Mouse (Mus musculus) limb, embryonic 15.5 days (tissue): ENCODE results near the gene Cfap58. TPM values are rescaled to one million over a fixed set of nuclear protein-coding genes. Genes with fewer than 3 reads are reported as not detected.

Experiments
- ATAC-seq: fragments of 200-750 bp; cut with Nextera tagmentation; 2 replicates; pipeline ENCODE4 v1.8.0; 2017; ENCODE audit warnings: low read depth, moderate TSS enrichment; ENCODE audit not compliant: insufficient number of reproducible peaks, low FRiP score, low TSS enrichment
- H3K27ac ChIP-seq: fragments of 300-500 bp; sonication (generic); 2 replicates; pipeline ENCODE4 v1.5.1; 2015; ENCODE audit warnings: moderate library complexity, mild to moderate bottlenecking, inconsistent platforms
- H3K27me3 ChIP-seq: fragments of 300-500 bp; sonication (generic); 2 replicates; pipeline ENCODE4 v1.6.1; 2015; ENCODE audit warnings: inconsistent platforms
- H3K36me3 ChIP-seq: fragments of 300-500 bp; sonication (generic); 2 replicates; pipeline ENCODE4 v1.6.1; 2015; ENCODE audit warnings: inconsistent platforms
- H3K4me1 ChIP-seq: fragments of 300-500 bp; sonication (generic); 2 replicates; pipeline ENCODE4 v1.6.1; 2015; ENCODE audit warnings: inconsistent platforms
- H3K4me2 ChIP-seq: fragments of 300-500 bp; sonication (generic); 2 replicates; pipeline ENCODE4 v1.6.1; 2015; ENCODE audit warnings: mild to moderate bottlenecking, inconsistent platforms
- H3K4me3 ChIP-seq: fragments of 300-500 bp; sonication (generic); 2 replicates; pipeline ENCODE4 v1.5.1; 2015; ENCODE audit warnings: mild to moderate bottlenecking, inconsistent platforms
- H3K9ac ChIP-seq: fragments of 300-500 bp; sonication (generic); 2 replicates; pipeline ENCODE4 v1.6.1; 2015; ENCODE audit warnings: inconsistent platforms
- H3K9me3 ChIP-seq: fragments of 300-500 bp; sonication (generic); 2 replicates; pipeline ENCODE4 v1.6.1; 2016; ENCODE audit warnings: inconsistent platforms
- WGBS: fragments of 180-500 bp; shearing (Covaris S2); methylation state at CpG from one replicate; pipeline ENCODE4 v1.1.7; 2015; 5-methylcytosine and 5-hydroxymethylcytosine counted together
- polyA plus RNA-seq: library from polyadenylated mRNA; unstranded; fragments of >200 nt; fragmentation: Nextera tagmentation; extraction: Ambion mirVana; gene quantifications from 2 replicates; pipeline ENCODE4 v1.2.1, GENCODE M21; 2015

Gene Cfap58
- polyA plus RNA-seq, 1 experiment from 2014 or later = not detected

DNA sequence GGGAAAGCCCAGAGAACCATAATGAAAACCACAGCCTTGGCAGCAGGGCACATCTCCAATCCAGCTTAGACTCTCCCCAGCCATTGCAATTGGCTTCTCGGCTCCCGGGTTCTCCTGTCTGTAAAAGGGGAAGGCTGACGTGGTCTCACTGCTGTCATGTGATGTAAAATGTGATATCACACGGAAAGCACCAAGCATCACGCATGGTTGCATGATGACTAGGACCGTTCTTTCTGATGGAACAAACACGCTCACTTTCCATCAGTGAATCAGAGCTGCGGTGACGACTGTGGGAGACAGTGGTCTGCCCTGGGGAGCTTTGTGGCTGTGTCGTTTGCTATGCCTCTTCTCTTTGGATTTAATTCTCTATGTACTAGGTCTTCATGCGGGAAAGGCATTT lies 50.5 kb downstream of the Cfap58 start:
- WGBS = 86% methylated on average over 11 of the region's 11 CpGs
- H3K9ac ChIP-seq = no peak overlapping the region

GRCm38 (mm10) chr19:47988456-47988855 lies 51.0 kb downstream of the Cfap58 start:
- Histone ChIP-seq H3K4me3 (no peak overlapping the region), H3K27me3 (no peaks in the 10 kb centered on the region), H3K4me1 (no peaks in the 10 kb centered on the region), H3K27ac (no peak overlapping the region), H3K9me3 (no peaks in the 10 kb centered on the region), H3K4me2 (no peak overlapping the region), H3K36me3 (no peaks in the 10 kb centered on the region), H3K9ac (no peak overlapping the region)
- WGBS = 18% methylated on average over 16 of the region's 16 CpGs
- no peak for ATAC-seq

More for the DNA sequence above, 50.5 kb downstream of the Cfap58 start:
- H3K4me1 ChIP-seq = no peaks in the 10 kb centered on the region
- no peak overlapping the region for H3K27ac ChIP-seq
- H3K4me3 ChIP-seq = no peak overlapping the region
- no peaks in the 10 kb centered on the region for H3K9me3 ChIP-seq
- H3K4me2 ChIP-seq = no peak overlapping the region
- ATAC-seq = no peak
- no peaks in the 10 kb centered on the region for H3K27me3 ChIP-seq
- H3K36me3 ChIP-seq = no peaks in the 10 kb centered on the region

DNA sequence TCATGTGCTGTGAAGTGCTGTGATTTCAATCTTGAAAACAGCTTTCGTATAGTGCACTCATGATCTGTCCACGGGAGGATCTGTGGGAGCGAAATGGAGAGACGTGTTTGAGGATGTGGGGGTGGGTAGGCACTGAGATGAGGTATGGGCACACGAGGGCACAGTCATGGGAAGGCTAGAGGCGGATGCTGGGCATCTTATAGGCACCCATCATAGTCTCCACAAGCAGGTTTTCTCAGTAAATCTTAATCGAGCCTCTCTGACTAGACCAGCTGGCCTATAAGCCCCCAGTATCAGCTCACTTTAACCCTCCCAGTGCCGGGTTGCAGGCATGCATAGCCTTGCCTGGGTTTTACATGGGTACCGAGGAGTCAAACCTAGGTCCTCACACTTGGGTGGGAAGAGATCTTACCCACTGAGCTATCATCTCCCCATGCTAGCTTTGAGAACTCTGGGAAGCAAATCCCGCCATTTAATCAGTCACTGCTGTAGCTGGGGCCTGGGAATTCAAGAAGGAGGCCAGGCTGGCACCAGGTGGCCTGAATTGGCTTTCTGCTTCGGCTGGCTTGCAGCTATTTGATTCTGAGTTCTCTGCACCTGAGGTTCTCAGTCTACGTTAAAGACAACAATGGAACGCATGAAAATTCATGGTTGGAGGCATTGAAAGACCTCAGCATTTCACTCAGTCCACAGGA lies 51.6 kb downstream of the Cfap58 start:
- 52% methylated on average over 13 of the region's 13 CpGs for WGBS
- Histone ChIP-seq H3K9me3 (no peaks in the 10 kb centered on the region), H3K27ac (no peak overlapping the region), H3K4me3 (no peak overlapping the region), H3K36me3 (no peaks in the 10 kb centered on the region), H3K4me2 (no peak overlapping the region), H3K9ac (no peak overlapping the region), H3K4me1 (no peaks in the 10 kb centered on the region), H3K27me3 (no peaks in the 10 kb centered on the region)
- no peak for ATAC-seq

DNA sequence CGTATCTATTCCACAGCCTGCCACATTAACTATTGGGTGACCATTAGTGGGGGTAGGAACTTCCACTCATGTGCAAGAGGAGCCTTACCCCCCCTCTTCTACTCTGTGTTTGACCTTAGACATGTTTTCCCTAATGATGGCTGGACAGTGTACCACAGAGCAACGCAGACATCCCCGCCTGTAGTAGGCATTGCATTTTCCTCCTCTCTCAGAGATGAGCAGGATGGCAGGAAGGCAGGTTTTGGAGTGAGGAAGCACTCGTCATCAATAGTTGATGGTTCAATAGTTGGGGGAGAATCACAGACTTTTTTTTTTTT lies 52.1 kb downstream of the Cfap58 start:
- no peaks in the 10 kb centered on the region for H3K4me1 ChIP-seq
- no peak overlapping the region for H3K27ac ChIP-seq
- no peaks in the 10 kb centered on the region for H3K9me3 ChIP-seq
- no peak overlapping the region for H3K4me2 ChIP-seq
- H3K27me3 ChIP-seq = no peaks in the 10 kb centered on the region
- ATAC-seq = no peak
- H3K36me3 ChIP-seq = no peaks in the 10 kb centered on the region
- H3K9ac ChIP-seq = no peak overlapping the region
- 91% methylated on average over 4 of the region's 4 CpGs for WGBS
- H3K4me3 ChIP-seq = no peak overlapping the region

GRCm38 (mm10) chr19:48001240-48001639 lies 63.8 kb downstream of the Cfap58 start:
- peaks cover 21% of the 10 kb centered on the region; the same call in 1 of the 2 replicates for H3K4me1 ChIP-seq
- H3K9me3 ChIP-seq = no peaks in the 10 kb centered on the region
- no peak overlapping the region for H3K9ac ChIP-seq
- H3K4me2 ChIP-seq = 0 out of 2 replicates have a peak overlapping the region, but pooled peaks have one; percentile 2
- peak overlapping the region; percentile 72 for H3K27ac ChIP-seq
- 39% methylated on average over 13 of the region's 13 CpGs for WGBS
- ATAC-seq = peak; percentile 70
- H3K36me3 ChIP-seq = no peaks in the 10 kb centered on the region
- no peaks in the 10 kb centered on the region; the same call in 1 of the 2 replicates for H3K27me3 ChIP-seq
- no peak overlapping the region for H3K4me3 ChIP-seq

DNA sequence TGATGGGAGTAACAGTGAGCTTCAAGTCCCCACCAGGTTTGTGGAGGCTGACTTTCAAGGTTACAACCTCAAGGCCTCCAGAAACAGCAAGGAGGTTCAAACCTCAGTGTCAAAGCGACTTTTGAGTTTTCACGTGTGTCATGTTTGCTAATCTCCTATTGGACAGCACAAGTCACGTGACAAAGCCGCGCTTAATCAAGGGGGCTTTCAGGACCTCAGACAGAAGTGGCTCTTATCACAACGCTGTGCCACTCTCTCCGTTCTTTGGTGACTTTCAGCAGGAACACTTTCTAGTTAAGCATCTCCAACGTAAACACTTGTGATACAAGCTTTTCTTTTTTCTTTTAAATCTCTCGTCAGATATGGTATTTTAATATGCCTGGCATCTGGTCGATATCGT lies 64.3 kb downstream of the Cfap58 start:
- Histone ChIP-seq H3K9me3 (no peaks in the 10 kb centered on the region), H3K9ac (no peak overlapping the region), H3K27me3 (no peaks in the 10 kb centered on the region), H3K27ac (peak overlapping the region; percentile 72), H3K4me1 (peaks cover 21% of the 10 kb centered on the region; the same call in 1 of the 2 replicates), H3K4me2 (no peak overlapping the region), H3K36me3 (no peaks in the 10 kb centered on the region), H3K4me3 (no peak overlapping the region)
- 69% methylated on average over 11 of the region's 11 CpGs for WGBS
- ATAC-seq = no peak

- no peaks in the 10 kb centered on the region for H3K27me3 ChIP-seq
- ATAC-seq = no peak
- peaks cover 4% of the 10 kb centered on the region; the same call in 1 of the 2 replicates for H3K4me1 ChIP-seq
- 46% methylated on average over 12 of the region's 12 CpGs for WGBS
- H3K9me3 ChIP-seq = no peaks in the 10 kb centered on the region
- no peaks in the 10 kb centered on the region for H3K36me3 ChIP-seq
- H3K4me2 ChIP-seq = no peak overlapping the region
- no peak overlapping the region for H3K4me3 ChIP-seq
- no peak overlapping the region for H3K27ac ChIP-seq
- no peak overlapping the region for H3K9ac ChIP-seq
Observed at GRCm38 (mm10) chr19:48008771-48009413, 71.4 kb downstream of the Cfap58 start.

DNA sequence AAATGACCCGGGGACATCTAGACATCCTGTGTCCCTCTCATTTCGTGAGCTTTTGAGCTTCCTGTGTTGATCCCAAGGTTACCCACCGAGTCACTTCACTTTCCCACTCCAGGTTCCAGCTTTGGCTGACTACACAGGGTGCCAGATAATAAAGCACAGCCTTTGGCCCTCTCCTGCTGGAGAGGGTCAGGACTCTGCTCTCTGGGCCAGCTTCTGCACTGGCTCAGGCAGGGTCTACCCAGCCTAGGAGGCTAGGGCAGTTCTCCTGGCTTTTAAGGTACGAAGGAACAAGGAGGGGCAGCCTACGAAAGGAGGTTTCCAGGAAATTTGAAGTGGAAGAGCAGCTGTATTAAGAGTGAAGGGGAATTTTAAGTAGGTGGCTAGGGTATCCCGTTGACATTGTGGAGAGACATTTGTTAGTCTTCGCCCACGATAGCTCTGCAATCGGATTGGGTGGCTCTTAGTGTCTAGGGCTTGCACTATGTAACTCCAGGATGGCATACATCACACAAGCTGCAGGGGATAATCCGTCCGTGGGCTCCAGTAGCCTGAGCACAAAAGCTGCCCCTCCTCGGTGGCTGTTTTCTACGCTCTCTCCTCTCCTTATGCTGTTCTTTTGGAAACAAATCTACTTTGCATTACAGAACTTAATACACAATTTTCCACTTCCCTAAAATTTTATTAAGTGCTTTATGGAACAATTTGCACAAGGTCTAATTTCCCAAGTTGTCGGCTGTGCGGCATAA lies 72.3 kb downstream of the Cfap58 start:
- no peak for ATAC-seq
- Histone ChIP-seq H3K9ac (no peak overlapping the region), H3K4me1 (peaks cover 4% of the 10 kb centered on the region; the same call in 1 of the 2 replicates), H3K36me3 (no peaks in the 10 kb centered on the region), H3K27ac (no peak overlapping the region), H3K4me2 (no peak overlapping the region), H3K27me3 (no peaks in the 10 kb centered on the region), H3K4me3 (no peak overlapping the region), H3K9me3 (no peaks in the 10 kb centered on the region)
- WGBS = 44% methylated on average over 15 of the region's 15 CpGs

- ATAC-seq = no peak
Observed at GRCm38 (mm10) chr19:48020103-48020502, 82.6 kb downstream of the Cfap58 start.

DNA sequence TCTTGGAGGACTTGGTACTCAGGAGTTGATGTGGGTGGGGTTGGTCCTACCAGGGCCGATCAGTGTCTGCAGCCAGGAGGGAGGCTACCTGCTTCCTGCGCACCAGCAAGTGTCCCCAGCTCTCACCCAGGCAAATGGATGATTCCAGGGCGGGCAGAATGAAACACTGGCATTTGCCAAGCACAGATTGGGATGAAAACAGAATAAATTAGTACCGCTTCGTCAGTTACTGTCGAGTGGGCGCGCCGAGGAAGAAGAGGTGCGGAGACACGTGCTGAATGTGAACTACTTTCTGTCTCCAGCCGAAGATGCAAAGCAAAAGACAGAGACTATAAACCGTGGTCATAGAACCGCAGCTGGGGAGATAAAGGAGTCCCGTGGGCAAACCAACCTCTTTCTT lies 84.0 kb downstream of the Cfap58 start:
- Histone ChIP-seq H3K9ac (no peak overlapping the region), H3K4me2 (no peak overlapping the region), H3K9me3 (no peaks in the 10 kb centered on the region), H3K27me3 (peaks cover 5% of the 10 kb centered on the region; the same call in 1 of the 2 replicates), H3K4me3 (no peak overlapping the region), H3K27ac (no peak overlapping the region), H3K36me3 (no peaks in the 10 kb centered on the region), H3K4me1 (no peaks in the 10 kb centered on the region)
- WGBS = 84% methylated on average over 15 of the region's 15 CpGs
- ATAC-seq = no peak

More at GRCm38 (mm10) chr19:48020103-48020502, 82.6 kb downstream of the Cfap58 start:
- WGBS = 36% methylated on average over 13 of the region's 13 CpGs
- no peak overlapping the region for H3K9ac ChIP-seq
- H3K4me1 ChIP-seq = peaks cover 3% of the 10 kb centered on the region; the same call in 1 of the 2 replicates
- H3K4me3 ChIP-seq = no peak overlapping the region
- no peaks in the 10 kb centered on the region for H3K9me3 ChIP-seq
- no peak overlapping the region for H3K27ac ChIP-seq
- H3K4me2 ChIP-seq = no peak overlapping the region
- no peaks in the 10 kb centered on the region for H3K36me3 ChIP-seq
- peaks cover 5% of the 10 kb centered on the region; the same call in 1 of the 2 replicates for H3K27me3 ChIP-seq

GRCm38 (mm10) chr19:48022763-48023162 lies 85.3 kb downstream of the Cfap58 start:
- H3K9me3 ChIP-seq = no peaks in the 10 kb centered on the region
- H3K4me2 ChIP-seq = no peak overlapping the region
- no peaks in the 10 kb centered on the region for H3K4me1 ChIP-seq
- H3K27me3 ChIP-seq = peaks cover 5% of the 10 kb centered on the region; the same call in 1 of the 2 replicates
- H3K27ac ChIP-seq = no peak overlapping the region
- H3K4me3 ChIP-seq = no peak overlapping the region
- 82% methylated on average over 5 of the region's 5 CpGs for WGBS
- no peak overlapping the region for H3K9ac ChIP-seq
- ATAC-seq = no peak
- no peaks in the 10 kb centered on the region for H3K36me3 ChIP-seq

DNA sequence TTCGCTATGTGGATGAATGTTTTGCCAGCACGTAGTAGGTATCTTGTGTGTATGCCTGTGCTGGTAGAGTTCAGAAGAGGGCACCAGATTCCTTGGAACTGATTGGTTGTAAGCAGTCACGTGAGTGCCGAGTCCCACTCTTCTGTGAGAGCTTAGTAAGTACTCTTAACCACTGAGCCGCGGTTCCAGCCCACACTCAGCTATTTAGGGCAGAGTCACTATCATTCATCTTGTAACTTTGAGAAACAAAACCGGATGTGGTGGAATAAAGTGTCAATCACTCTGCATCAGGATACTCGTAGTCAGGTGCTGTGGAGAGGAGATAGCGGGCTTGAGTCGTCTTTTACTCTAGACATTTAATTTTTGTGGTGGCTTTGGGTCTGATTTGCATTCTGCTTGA lies 86.3 kb downstream of the Cfap58 start:
- H3K27me3 ChIP-seq = peaks cover 5% of the 10 kb centered on the region; the same call in 1 of the 2 replicates
- 85% methylated on average over 10 of the region's 10 CpGs for WGBS
- no peaks in the 10 kb centered on the region for H3K4me1 ChIP-seq
- no peak overlapping the region for H3K4me2 ChIP-seq
- no peaks in the 10 kb centered on the region for H3K36me3 ChIP-seq
- no peak overlapping the region for H3K27ac ChIP-seq
- no peaks in the 10 kb centered on the region for H3K9me3 ChIP-seq
- no peak for ATAC-seq
- H3K4me3 ChIP-seq = no peak overlapping the region
- no peak overlapping the region for H3K9ac ChIP-seq
